Mouse (Mus musculus) heart, postnatal 0 days (tissue): ENCODE data around the gene Dkk2. TPM values are rescaled to one million over a fixed set of nuclear protein-coding genes. Genes with fewer than 3 reads are reported as not detected.

Source experiments
- ATAC-seq: fragments of 200-750 bp; cut with Nextera tagmentation; 2 replicates; pipeline ENCODE4 v1.8.0; 2017; ENCODE audit warnings: low read depth, moderate number of reproducible peaks, moderate library complexity; ENCODE audit not compliant: insufficient read depth
- DNase-seq: peaks from one replicate; pipeline ENCODE4 v3.0.0-alpha.2; 2016; ENCODE audit warnings: low spot score
- H3K27ac ChIP-seq: fragments of 300-500 bp; sonication (generic); 2 replicates; pipeline ENCODE4 v1.5.1; 2014; ENCODE audit warnings: low read depth, mild to moderate bottlenecking
- H3K27me3 ChIP-seq: fragments of 300-500 bp; sonication (generic); 2 replicates; pipeline ENCODE4 v1.6.1; 2014; ENCODE audit warnings: low read length, mixed read lengths; ENCODE audit not compliant: control insufficient read depth, insufficient read depth
- H3K36me3 ChIP-seq: fragments of 300-500 bp; sonication (generic); replicated peaks from 2 replicates; pipeline ENCODE4 v1.6.1; 2014; ENCODE audit warnings: low read length, mixed read lengths; ENCODE audit not compliant: control insufficient read depth, insufficient read depth
- H3K4me1 ChIP-seq: fragments of 300-500 bp; sonication (generic); 2 replicates; pipeline ENCODE4 v1.6.1; 2014; ENCODE audit warnings: antibody characterized with exemption; ENCODE audit not compliant: control insufficient read depth, insufficient read depth
- H3K4me2 ChIP-seq: fragments of 300-500 bp; sonication (generic); 2 replicates; pipeline ENCODE4 v1.6.1; 2014; ENCODE audit warnings: low read depth, mild to moderate bottlenecking, low read length, moderate library complexity
- H3K4me3 ChIP-seq: fragments of 300-500 bp; sonication (generic); 2 replicates; pipeline ENCODE4 v1.5.1; 2014; ENCODE audit warnings: low read depth, low read length
- H3K9ac ChIP-seq: fragments of 300-500 bp; sonication (generic); replicated peaks from 2 replicates; pipeline ENCODE4 v1.6.1; 2014; ENCODE audit warnings: low read depth, low read length, mixed read lengths
- H3K9me3 ChIP-seq: fragments of 300-500 bp; sonication (generic); replicated peaks from 2 replicates; pipeline ENCODE4 v1.6.1; 2016; ENCODE audit warnings: low read length; ENCODE audit not compliant: control insufficient read depth
- CTCF ChIP-seq: IDR thresholded peaks from 2 replicates; pipeline ENCODE4 v1.5.1; 2016; ENCODE audit warnings: antibody characterized with exemption, control low read depth, low read depth
- EP300 ChIP-seq: IDR thresholded peaks from 2 replicates; pipeline ENCODE4 v1.6.1; 2016; ENCODE audit warnings: antibody characterized with exemption, low read depth
- WGBS: fragments of 180-500 bp; shearing (Covaris S2); extraction: QIAGEN DNeasy Blood & Tissue Kit; methylation state at CpG from one replicate; pipeline ENCODE4 v1.1.7; 2014; 5-methylcytosine and 5-hydroxymethylcytosine counted together
- polyA plus RNA-seq: library from polyadenylated mRNA; unstranded; fragments of >200 nt; fragmentation: Nextera tagmentation; extraction: Ambion mirVana; gene quantifications from 2 replicates; pipeline ENCODE4 v1.2.1, GENCODE M21; 2015
- total RNA-seq: library from RNA; depleted of rRNA; stranded (reverse); fragments of >200 nt; gene quantifications from 2 replicates; pipeline ENCODE4 v1.2.3, GENCODE M21; 2014; ENCODE audit warnings: low replicate concordance

Gene Dkk2
- total and polyA plus RNA-seq, 2 experiments from 2014 or later: 0.08 to 0.40 TPM

DNA sequence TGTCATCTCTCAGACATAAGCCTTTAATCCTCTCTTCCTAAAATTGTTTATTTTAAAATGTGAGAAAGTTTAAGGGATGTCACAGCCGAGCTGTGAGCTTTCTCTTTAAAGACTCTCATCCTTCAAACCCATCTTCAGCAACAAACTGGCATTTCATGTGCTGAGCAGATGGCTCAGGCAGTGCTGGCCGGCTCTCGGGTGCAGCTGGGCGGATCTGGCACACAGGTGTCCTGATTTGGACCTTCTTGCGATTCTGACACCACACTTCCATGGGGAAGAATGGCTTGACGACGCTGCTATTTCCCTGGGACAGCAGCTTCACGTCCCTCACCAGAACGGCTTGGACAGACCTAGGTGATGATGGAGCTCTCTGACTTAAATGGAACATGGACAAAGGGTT is 17.9 kb downstream of the Dkk2 start:
- no peaks in the 10 kb centered on the region for H3K27me3 ChIP-seq
- 44% methylated on average over 9 of the region's 9 CpGs for WGBS
- H3K9me3 ChIP-seq: no peaks in the 10 kb centered on the region
- ATAC-seq (no peak), DNase-seq (no peak)
- H3K4me2 ChIP-seq: peak overlapping the region; percentile 4; the same call in 1 of the 2 replicates
- H3K4me3 ChIP-seq: no peak overlapping the region
- no peaks in the 10 kb centered on the region for H3K4me1 ChIP-seq
- no peak overlapping the region for H3K9ac ChIP-seq
- H3K36me3 ChIP-seq: no peaks in the 10 kb centered on the region
- TF ChIP-seq CTCF (no peak), EP300 (no peak)
- H3K27ac ChIP-seq: no peak overlapping the region

DNA sequence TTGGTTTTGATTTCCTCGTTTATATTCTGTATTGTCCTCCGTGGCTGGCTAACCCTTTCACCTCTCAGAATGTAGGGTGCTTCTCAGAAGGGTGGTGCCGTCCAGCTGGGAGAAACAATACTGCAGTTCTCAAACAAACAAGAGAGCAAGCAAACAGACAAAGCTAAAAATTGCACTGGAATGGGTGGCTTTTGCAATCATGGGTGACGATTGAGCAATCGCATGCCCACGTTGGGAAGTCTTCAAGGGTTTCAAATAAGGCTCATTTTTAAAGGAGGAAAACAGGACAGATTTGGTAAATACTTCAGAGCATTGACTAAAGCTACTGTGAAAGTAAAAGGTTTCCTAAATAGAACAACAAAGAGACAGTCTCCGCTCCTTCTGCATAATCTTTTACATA is 18.4 kb downstream of the Dkk2 start:
- 51% methylated on average over 7 of the region's 7 CpGs for WGBS
- Histone ChIP-seq H3K9ac (no peak overlapping the region), H3K27me3 (no peaks in the 10 kb centered on the region), H3K4me1 (no peaks in the 10 kb centered on the region), H3K27ac (no peak overlapping the region), H3K4me3 (no peak overlapping the region), H3K4me2 (peak overlapping the region; percentile 4; the same call in 1 of the 2 replicates), H3K36me3 (no peaks in the 10 kb centered on the region), H3K9me3 (no peaks in the 10 kb centered on the region)
- ATAC-seq: no peak
- DNase-seq: no peak
- TF ChIP-seq EP300 (no peak), CTCF (no peak)

DNA sequence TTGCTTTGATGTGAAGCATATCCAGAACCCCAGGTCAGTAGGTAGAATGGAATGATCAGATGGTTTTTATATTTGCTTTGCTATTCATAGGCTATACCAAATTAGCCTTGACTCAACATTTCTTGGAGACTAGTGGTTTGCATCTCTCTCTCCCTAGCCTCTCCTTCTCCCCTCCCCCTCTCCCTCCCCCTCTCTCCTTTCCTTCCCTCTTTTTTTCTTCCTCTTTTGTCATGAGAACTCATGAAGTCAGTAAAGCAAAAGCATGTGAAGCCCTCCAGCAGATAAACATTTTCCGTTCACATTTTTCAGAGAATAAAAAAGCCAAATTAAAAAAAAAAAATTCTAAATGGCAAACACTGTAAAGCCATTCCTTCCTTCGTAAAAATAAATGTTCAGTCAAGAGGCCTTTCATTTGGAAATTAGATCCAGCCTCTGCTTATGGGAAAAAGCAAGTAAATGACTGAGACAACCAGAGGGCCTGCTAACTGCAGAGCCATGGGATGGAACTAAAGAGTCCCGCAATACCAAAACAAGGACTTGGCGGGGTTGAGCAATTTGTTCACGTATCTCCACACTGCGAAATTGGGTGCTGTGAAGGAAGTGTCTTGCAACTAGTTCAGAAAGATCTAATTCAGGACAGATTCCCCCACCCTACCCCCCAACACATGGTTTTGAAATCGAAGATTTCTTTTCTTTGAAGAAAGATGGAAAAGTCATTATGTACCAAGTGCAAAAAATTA is 30.9 kb downstream of the Dkk2 start:
- no peak for DNase-seq
- no peak for ATAC-seq
- WGBS: 74% methylated on average over 7 of the region's 7 CpGs
- TF ChIP-seq CTCF: no peak
- no peak for TF ChIP-seq EP300
- Histone ChIP-seq H3K36me3 (no peaks in the 10 kb centered on the region), H3K4me3 (no peak overlapping the region), H3K4me2 (no peak overlapping the region), H3K27ac (no peak overlapping the region), H3K4me1 (no peaks in the 10 kb centered on the region), H3K27me3 (no peaks in the 10 kb centered on the region), H3K9me3 (no peaks in the 10 kb centered on the region), H3K9ac (no peak overlapping the region)

DNA sequence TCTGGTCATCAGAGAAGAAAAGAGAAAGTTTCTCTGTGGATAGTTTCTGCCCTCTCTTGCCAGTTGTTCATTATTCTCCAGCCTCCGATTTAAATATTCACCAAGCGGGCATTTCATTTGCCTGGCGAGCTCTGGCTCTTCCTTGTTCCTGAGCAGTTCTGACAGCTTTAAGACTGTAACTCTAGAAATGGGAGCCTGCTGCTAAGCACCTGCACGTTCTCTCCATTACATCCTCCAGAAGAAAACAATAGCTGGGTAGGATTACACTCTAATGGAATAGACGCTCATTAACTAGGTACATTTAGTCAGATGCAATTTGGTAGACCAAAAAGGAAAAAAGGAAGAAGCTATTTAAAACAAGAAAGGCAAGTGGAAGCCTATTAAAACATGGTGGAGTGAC is 36.3 kb downstream of the Dkk2 start:
- Histone ChIP-seq H3K9ac (no peak overlapping the region), H3K4me1 (no peaks in the 10 kb centered on the region), H3K27ac (no peak overlapping the region), H3K27me3 (no peaks in the 10 kb centered on the region), H3K4me2 (no peak overlapping the region), H3K9me3 (no peaks in the 10 kb centered on the region), H3K4me3 (no peak overlapping the region), H3K36me3 (no peaks in the 10 kb centered on the region)
- DNase-seq (no peak), ATAC-seq (no peak)
- 73% methylated on average over 5 of the region's 5 CpGs for WGBS
- TF ChIP-seq EP300 (no peak), CTCF (no peak)

DNA sequence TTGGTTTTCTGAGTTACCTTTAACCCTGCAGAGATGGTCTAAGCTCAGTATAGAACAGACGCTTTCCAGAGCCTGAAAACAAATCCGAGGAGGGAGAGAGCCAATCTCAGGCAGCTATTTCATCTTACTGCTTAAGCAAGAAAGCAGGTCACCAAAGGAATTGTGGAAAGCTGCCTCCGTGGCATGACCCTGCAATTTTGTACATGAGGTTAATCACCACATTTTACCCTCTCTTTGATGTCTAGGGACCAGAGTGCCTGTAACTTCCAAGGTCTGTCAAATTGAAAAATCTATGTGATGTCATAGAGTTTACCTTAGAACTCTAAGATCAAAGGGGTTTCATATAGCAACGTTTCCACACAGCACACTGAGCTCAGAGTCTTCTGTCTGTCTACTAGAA is 37.5 kb downstream of the Dkk2 start:
- H3K27me3 ChIP-seq: no peaks in the 10 kb centered on the region
- H3K36me3 ChIP-seq: no peaks in the 10 kb centered on the region
- H3K4me2 ChIP-seq: no peak overlapping the region
- H3K4me3 ChIP-seq: no peak overlapping the region
- TF ChIP-seq EP300 (no peak), CTCF (no peak)
- H3K9me3 ChIP-seq: no peaks in the 10 kb centered on the region
- H3K4me1 ChIP-seq: no peaks in the 10 kb centered on the region
- no peak overlapping the region for H3K9ac ChIP-seq
- WGBS: 55% methylated on average over 4 of the region's 4 CpGs
- DNase-seq (no peak), ATAC-seq (no peak)
- H3K27ac ChIP-seq: no peak overlapping the region

DNA sequence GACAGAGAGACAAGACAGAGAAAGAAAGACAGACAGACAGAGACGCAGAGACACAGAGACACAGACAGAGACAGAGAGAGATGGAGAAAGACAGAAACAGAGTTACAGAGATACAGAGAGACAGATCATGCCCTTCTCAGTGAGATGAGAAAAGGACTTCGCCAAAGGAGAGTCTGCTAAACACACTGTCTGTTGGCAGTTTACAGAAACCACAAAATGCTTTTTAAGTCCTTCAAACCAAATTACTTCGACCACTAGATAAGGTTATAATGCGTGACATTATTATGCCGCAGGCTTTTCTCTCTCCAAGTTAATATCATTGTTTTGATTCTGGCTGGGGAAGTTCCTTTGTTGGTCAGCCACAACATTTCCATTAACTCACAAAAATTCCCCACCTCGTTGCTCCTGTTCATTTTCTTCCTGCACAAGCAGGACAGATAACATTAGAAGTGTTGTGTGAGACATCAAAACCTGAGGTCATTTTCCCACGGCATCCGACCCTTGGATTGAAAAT is 40.2 kb downstream of the Dkk2 start:
- no peak overlapping the region for H3K27ac ChIP-seq
- no peaks in the 10 kb centered on the region for H3K4me1 ChIP-seq
- no peak overlapping the region for H3K4me2 ChIP-seq
- no peaks in the 10 kb centered on the region for H3K36me3 ChIP-seq
- DNase-seq (no peak), ATAC-seq (no peak)
- 50% methylated on average over 8 of the region's 8 CpGs for WGBS
- no peaks in the 10 kb centered on the region for H3K27me3 ChIP-seq
- TF ChIP-seq EP300 (no peak), CTCF (no peak)
- no peak overlapping the region for H3K9ac ChIP-seq
- no peak overlapping the region for H3K4me3 ChIP-seq
- H3K9me3 ChIP-seq: no peaks in the 10 kb centered on the region
